Mouse (Mus musculus) embryonic fibroblast, embryonic 13.5 days (primary cell): ENCODE measurements at regions not wholly inside any gene's neighbourhood (a gene's known extent, or its start where the extent isn't known, plus 50 kb on each side); places are given as distances from the start of the nearest gene placed in this dataset.

Experiments
- CTCF ChIP-seq: IDR thresholded peaks from 2 replicates; pipeline ENCODE4 v1.5.1; 2011; ENCODE audit warnings: mild to moderate bottlenecking, control low read depth, low read length, moderate library complexity, borderline replicate concordance; ENCODE audit not compliant: insufficient read depth
- POLR2A ChIP-seq: IDR thresholded peaks from 2 replicates; pipeline ENCODE4 v1.6.1; 2011; ENCODE audit warnings: low read depth, mild to moderate bottlenecking, control low read depth, low read length, moderate library complexity

- TF ChIP-seq CTCF, result no peak
- TF ChIP-seq POLR2A, result no peak
Measured at GRCm38 (mm10) chr14:33824421-33824874, 98.9 kb upstream of the Gdf10 start.
